Mouse (Mus musculus) E14TG2a.4 (cell line): ENCODE results near the gene Mrps23.
A peak's percentile ranks its signal among the peaks of the same experiment; 100 is the strongest.

Experiments used
- H3K27me3 ChIP-seq: 2 replicates; pipeline ENCODE4 v1.6.1; 2014; ENCODE audit warnings: low read length, control low read depth; ENCODE audit not compliant: insufficient read depth
- H3K36me3 ChIP-seq: 2 replicates; pipeline ENCODE4 v1.6.1; 2014; ENCODE audit warnings: low read length, control low read depth; ENCODE audit not compliant: insufficient read depth
- H3K4me1 ChIP-seq: replicated peaks from 2 replicates; pipeline ENCODE4 v1.6.1; 2014; ENCODE audit warnings: low read depth, low read length, control low read depth
- H3K4me3 ChIP-seq: replicated peaks from 2 replicates; pipeline ENCODE4 v1.5.1; 2014; ENCODE audit warnings: mild to moderate bottlenecking, low read length
- H3K9me3 ChIP-seq: 2 replicates; pipeline ENCODE4 v1.6.1; 2014; ENCODE audit warnings: low read length, control low read depth
- CTCF ChIP-seq: conservative IDR thresholded peaks from 2 replicates; pipeline ENCODE4 v1.5.1; 2014; ENCODE audit warnings: low read length
- NANOG ChIP-seq: IDR thresholded peaks from 2 replicates; pipeline ENCODE4 v1.6.1; 2014; ENCODE audit warnings: borderline replicate concordance, low read length, mixed read lengths
- POU5F1 ChIP-seq: IDR thresholded peaks from 2 replicates; pipeline ENCODE4 v1.6.1; 2014; ENCODE audit warnings: low read length, borderline replicate concordance

The Mrps23 gene

GRCm38 (mm10) chr11:88203712-88204532 is at the start of gene Mrps23:
Mrps23 (plus strand) TSS chr11:88204388.
- Histone ChIP-seq H3K36me3 (peaks cover 24% of the 10 kb centered on the region), H3K9me3 (no peaks in the 10 kb centered on the region), H3K27me3 (peaks cover 34% of the 10 kb centered on the region), H3K4me3 (peak within 1 kb of the TSS; percentile 96), H3K4me1 (peaks cover 29% of the 10 kb centered on the region)
- no peak for TF ChIP-seq NANOG

GRCm38 (mm10) chr11:88154500-88154899 is 49.7 kb upstream of the Mrps23 start:
- TF ChIP-seq NANOG (no peak), CTCF (no peak), POU5F1 (no peak)
- H3K27me3 ChIP-seq: peaks cover 8% of the 10 kb centered on the region; the same call in 1 of the 2 replicates
- no peaks in the 10 kb centered on the region for H3K9me3 ChIP-seq
- H3K36me3 ChIP-seq: no peaks in the 10 kb centered on the region
- no peak overlapping the region for H3K4me3 ChIP-seq
- H3K4me1 ChIP-seq: peaks cover 46% of the 10 kb centered on the region

GRCm38 (mm10) chr11:88155451-88155850 is 48.7 kb upstream of the Mrps23 start:
- no peak overlapping the region for H3K4me3 ChIP-seq
- H3K4me1 ChIP-seq: peaks cover 56% of the 10 kb centered on the region
- H3K36me3 ChIP-seq: no peaks in the 10 kb centered on the region
- TF ChIP-seq POU5F1 (no peak), CTCF (no peak), NANOG (no peak)
- H3K9me3 ChIP-seq: no peaks in the 10 kb centered on the region
- H3K27me3 ChIP-seq: peaks cover 8% of the 10 kb centered on the region; the same call in 1 of the 2 replicates

- Histone ChIP-seq H3K4me3 (no peak overlapping the region), H3K4me1 (peaks cover 58% of the 10 kb centered on the region), H3K27me3 (peaks cover 8% of the 10 kb centered on the region; the same call in 1 of the 2 replicates), H3K36me3 (no peaks in the 10 kb centered on the region), H3K9me3 (no peaks in the 10 kb centered on the region)
- TF ChIP-seq CTCF (no peak), POU5F1 (no peak), NANOG (no peak)
These were observed 48.2 kb upstream of the Mrps23 start for GRCm38 (mm10) chr11:88155998-88156397.

- Histone ChIP-seq H3K27me3 (peaks cover 8% of the 10 kb centered on the region; the same call in 1 of the 2 replicates), H3K36me3 (no peaks in the 10 kb centered on the region), H3K4me1 (peaks cover 56% of the 10 kb centered on the region), H3K9me3 (no peaks in the 10 kb centered on the region), H3K4me3 (no peak overlapping the region)
- no peak for TF ChIP-seq POU5F1
- TF ChIP-seq NANOG: no peak
- no peak for TF ChIP-seq CTCF
These were observed 47.8 kb upstream of the Mrps23 start for GRCm38 (mm10) chr11:88156403-88156802.

GRCm38 (mm10) chr11:88158842-88159246 is 45.3 kb upstream of the Mrps23 start:
- 0 out of 2 replicates have a peak overlapping the region, but pooled peaks have one; percentile 8 for H3K4me3 ChIP-seq
- no peaks in the 10 kb centered on the region for H3K9me3 ChIP-seq
- no peaks in the 10 kb centered on the region for H3K36me3 ChIP-seq
- peaks cover 8% of the 10 kb centered on the region; the same call in 1 of the 2 replicates for H3K27me3 ChIP-seq
- H3K4me1 ChIP-seq: peaks cover 66% of the 10 kb centered on the region
- no peak for TF ChIP-seq CTCF
- TF ChIP-seq POU5F1: no peak
- TF ChIP-seq NANOG: no peak

- H3K4me1 ChIP-seq: peaks cover 64% of the 10 kb centered on the region
- H3K27me3 ChIP-seq: peaks cover 8% of the 10 kb centered on the region; the same call in 1 of the 2 replicates
- no peak overlapping the region; the same call in 1 of the 2 replicates for H3K4me3 ChIP-seq
- no peaks in the 10 kb centered on the region for H3K36me3 ChIP-seq
- TF ChIP-seq NANOG: no peak; the same call in 1 of the 2 replicates
- TF ChIP-seq POU5F1: no peak
- TF ChIP-seq CTCF: no peak
- H3K9me3 ChIP-seq: no peaks in the 10 kb centered on the region
These were observed 44.8 kb upstream of the Mrps23 start for GRCm38 (mm10) chr11:88159389-88159788.

GRCm38 (mm10) chr11:88160316-88160715 is 43.9 kb upstream of the Mrps23 start:
- Histone ChIP-seq H3K9me3 (no peaks in the 10 kb centered on the region), H3K4me1 (peaks cover 71% of the 10 kb centered on the region), H3K27me3 (peaks cover 8% of the 10 kb centered on the region; the same call in 1 of the 2 replicates), H3K36me3 (no peaks in the 10 kb centered on the region), H3K4me3 (no peak overlapping the region)
- TF ChIP-seq CTCF (no peak), POU5F1 (no peak)
